Mouse (Mus musculus): Measurements from ENCODE around the gene Unc80.

The Unc80 gene

DNA sequence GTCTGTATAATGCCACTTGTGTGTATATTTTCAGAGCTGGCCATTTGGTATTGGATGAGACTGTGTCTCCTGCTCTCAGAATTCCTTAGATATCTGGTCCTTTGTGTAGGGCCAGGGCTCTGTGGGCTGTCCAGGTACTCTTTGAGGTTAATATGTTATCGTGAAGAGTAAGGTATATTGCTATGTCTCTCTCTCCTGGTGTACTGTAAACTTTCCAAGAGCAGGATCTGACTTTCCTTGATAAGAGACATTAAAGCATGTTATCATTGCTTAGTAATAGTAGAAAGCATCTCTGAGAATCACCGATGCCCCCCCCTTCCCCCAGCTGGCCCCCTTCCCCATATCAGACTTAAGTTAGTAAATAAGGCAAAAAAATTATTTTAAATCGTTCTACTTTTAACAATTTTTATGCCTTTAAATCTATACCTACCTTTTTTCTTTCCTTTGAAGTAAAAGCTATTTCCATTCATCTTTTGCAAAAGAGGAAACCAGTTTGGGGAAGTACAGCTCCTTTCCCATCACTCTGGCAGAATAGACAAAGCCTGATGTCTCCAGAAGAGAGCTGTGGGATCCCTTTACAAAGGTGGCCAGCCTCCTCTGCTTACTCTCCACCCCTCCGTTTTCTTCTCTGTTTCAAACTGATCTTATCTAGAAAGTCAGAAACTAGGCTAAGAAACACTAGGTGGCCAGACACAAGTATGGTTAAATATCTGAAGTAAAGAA is 234.6 kb downstream of the Unc80 start:
- DNase-seq (ENCODE audit: low read depth, low spot score), result no peak

DNA sequence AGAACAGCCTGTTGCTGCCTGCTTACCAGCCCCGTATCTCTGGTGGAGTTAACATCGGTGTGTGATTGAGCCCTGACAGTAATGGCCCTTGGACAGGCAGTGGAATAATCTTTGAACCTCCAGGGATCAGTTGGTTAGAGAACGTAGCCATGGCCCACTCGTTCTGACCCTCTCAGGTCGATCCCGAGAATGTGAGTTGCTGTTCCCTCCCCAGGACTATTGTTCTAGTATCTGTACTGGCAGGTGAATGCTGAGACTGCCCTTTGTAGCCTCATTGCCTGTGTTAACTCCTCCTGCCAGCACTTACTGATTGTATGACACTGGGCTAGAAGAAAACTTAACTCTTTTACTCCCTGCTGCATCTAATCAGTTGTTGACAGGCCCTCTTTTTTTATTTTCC is 236.4 kb downstream of the Unc80 start:
- DNase-seq (ENCODE audit: low read depth, low spot score), result no peak

DNA sequence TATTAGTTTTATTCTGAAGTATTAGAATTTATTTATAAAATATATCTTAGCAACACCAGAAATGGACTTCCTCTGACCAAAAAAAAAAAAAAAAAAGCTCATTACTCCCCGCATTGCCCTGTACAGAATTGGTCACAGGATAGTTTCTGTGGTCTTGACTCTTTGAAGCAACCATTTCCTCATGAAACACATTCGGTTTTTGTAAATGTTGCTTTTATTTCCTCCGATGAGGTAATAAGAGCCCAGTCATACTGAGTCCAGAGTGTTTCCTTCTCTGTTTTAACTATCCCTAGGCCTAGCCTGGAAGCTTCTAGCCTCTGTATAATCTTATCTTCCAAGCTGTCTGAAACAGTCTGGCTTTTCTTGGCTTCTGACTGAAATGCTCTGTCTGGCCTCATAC is 244.7 kb downstream of the Unc80 start:
- no peak for DNase-seq (ENCODE audit: low read depth, low spot score)

DNA sequence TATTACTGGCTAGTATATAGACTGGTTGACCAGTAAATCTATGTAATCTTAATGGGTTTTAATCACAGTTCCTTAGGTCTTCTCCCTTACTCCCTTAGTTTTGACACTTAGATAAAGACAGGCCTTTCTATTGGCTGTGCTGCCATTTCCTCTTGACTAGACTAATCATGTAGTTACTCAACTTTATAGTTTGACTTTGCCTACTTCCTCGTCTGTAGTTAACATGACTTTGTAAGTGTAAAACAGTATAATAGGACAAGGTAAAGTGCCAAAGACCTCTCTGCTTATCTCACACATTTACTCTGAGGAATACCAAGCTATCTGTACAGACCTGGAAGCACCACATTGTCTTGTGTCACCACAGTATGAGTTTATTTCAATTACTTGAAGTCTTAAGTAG is 262.4 kb downstream of the Unc80 start:
- DNase-seq (ENCODE audit: low read depth, low spot score), result no peak

All from CD4-positive helper T cell, adult 2 months (primary cell).